ENCODE assay signal across 13 mouse cellular contexts in genomic region chr6:119070771-119071170, GRCm38 (mm10).
"Had no signal": no experiment of that assay in that cellular context is flagged by ENCODE, and none has a peak within 500 bp of the region (broad histone marks: within the 10 kb centered on the region; RNA-seq: fewer than 3 reads in every experiment).

No protein-coding gene starts in this region.

- H3K9me3 ChIP-seq: limb, embryonic 15.5 days; liver, embryonic 12.5 days; midbrain, embryonic 10.5 days; neural tube, embryonic 15.5 days had no signal

- H3K27ac ChIP-seq: kidney, postnatal 0 days; limb, embryonic 15.5 days; liver, embryonic 12.5 days; midbrain, embryonic 10.5 days; neural tube, embryonic 15.5 days had no signal

- H3K9ac ChIP-seq: limb, embryonic 15.5 days; liver, embryonic 12.5 days; lung, embryonic 14.5 days; neural tube, embryonic 15.5 days had no signal

- DNase-seq: kidney, postnatal 36 days; lung, embryonic 14.5 days; lung, postnatal 10 days; lung, postnatal 4 days; midbrain, embryonic 14.5 days; spleen, adult 18-20 months; thymus, postnatal 36 days had no signal

- H3K27me3 ChIP-seq: limb, embryonic 15.5 days; neural tube, embryonic 15.5 days had no signal

- H3K36me3 ChIP-seq: limb, embryonic 15.5 days; liver, embryonic 12.5 days; midbrain, embryonic 10.5 days; neural tube, embryonic 15.5 days had no signal

- H3K4me3 ChIP-seq: limb, embryonic 15.5 days; liver, embryonic 12.5 days; midbrain, embryonic 10.5 days; myocyte; neural tube, embryonic 15.5 days had no signal

- H3K4me1 ChIP-seq: liver, embryonic 12.5 days had no signal

- ATAC-seq: liver, embryonic 12.5 days had no signal

- H3K4me2 ChIP-seq: limb, embryonic 15.5 days; liver, embryonic 12.5 days; lung, embryonic 14.5 days; neural tube, embryonic 15.5 days had no signal
